Mouse (Mus musculus) stomach, postnatal 0 days (tissue): ENCODE results near the gene Gbp2b. TPM values are rescaled to one million over a fixed set of nuclear protein-coding genes. Genes with fewer than 3 reads are reported as not detected.

ENCODE experiments used
- ATAC-seq: fragments of 200-750 bp; cut with Nextera tagmentation; 2 replicates; pipeline ENCODE4 v1.8.0; 2017; ENCODE audit not compliant: low FRiP score, low TSS enrichment
- DNase-seq: peaks from one replicate; pipeline ENCODE4 v3.0.0-alpha.2; 2016; ENCODE audit warnings: low spot score
- H3K27ac ChIP-seq: fragments of 300-500 bp; sonication (generic); replicated peaks from 2 replicates; pipeline ENCODE4 v1.5.1; 2014; ENCODE audit warnings: mild to moderate bottlenecking, control low read depth
- H3K27me3 ChIP-seq: fragments of 300-500 bp; sonication (generic); 2 replicates; pipeline ENCODE4 v1.6.1; 2014; ENCODE audit warnings: low read length; ENCODE audit not compliant: control insufficient read depth, insufficient read depth
- H3K36me3 ChIP-seq: fragments of 300-500 bp; sonication (generic); 2 replicates; pipeline ENCODE4 v1.6.1; 2014; ENCODE audit warnings: low read length, mixed read lengths; ENCODE audit not compliant: control insufficient read depth, insufficient read depth
- H3K4me1 ChIP-seq: fragments of 300-500 bp; sonication (generic); replicated peaks from 2 replicates; pipeline ENCODE4 v1.6.1; 2014; ENCODE audit warnings: antibody characterized with exemption; ENCODE audit not compliant: control insufficient read depth, insufficient read depth
- H3K4me2 ChIP-seq: fragments of 300-500 bp; sonication (generic); replicated peaks from 2 replicates; pipeline ENCODE4 v1.6.1; 2014; ENCODE audit warnings: low read depth, mild to moderate bottlenecking, control low read depth, moderate library complexity
- H3K4me3 ChIP-seq: fragments of 300-500 bp; sonication (generic); 2 replicates; pipeline ENCODE4 v1.5.1; 2014; ENCODE audit warnings: low read depth, low read length, control low read depth
- H3K9ac ChIP-seq: fragments of 300-500 bp; sonication (generic); 2 replicates; pipeline ENCODE4 v1.6.1; 2014; ENCODE audit warnings: mild to moderate bottlenecking, low read length, control low read depth, mixed read lengths
- H3K9me3 ChIP-seq: fragments of 300-500 bp; sonication (generic); 2 replicates; pipeline ENCODE4 v1.6.1; 2016; ENCODE audit warnings: low read length; ENCODE audit not compliant: control insufficient read depth
- CTCF ChIP-seq: IDR thresholded peaks from 2 replicates; pipeline ENCODE4 v1.5.1; 2016; ENCODE audit warnings: antibody characterized with exemption, low read depth, mild to moderate bottlenecking, moderate library complexity
- EP300 ChIP-seq: optimal IDR thresholded peaks from 2 replicates; pipeline ENCODE3; 2016; ENCODE audit warnings: antibody characterized with exemption
- WGBS: fragments of 180-500 bp; shearing (Covaris S2); extraction: QIAGEN DNeasy Blood & Tissue Kit; methylation state at CpG from one replicate; pipeline ENCODE4 v1.1.7; 2014; 5-methylcytosine and 5-hydroxymethylcytosine counted together
- polyA plus RNA-seq: library from polyadenylated mRNA; unstranded; fragments of >200 nt; fragmentation: Nextera tagmentation; extraction: Ambion mirVana; gene quantifications from 2 replicates; pipeline ENCODE4 v1.2.1, GENCODE M21; 2015

The Gbp2b gene
- polyA plus RNA-seq, 1 experiment from 2014 or later = not detected

- H3K9ac ChIP-seq = no peak overlapping the region
- ATAC-seq (no peak), DNase-seq (no peak)
- H3K4me1 ChIP-seq = no peaks in the 10 kb centered on the region
- no peaks in the 10 kb centered on the region for H3K36me3 ChIP-seq
- no peak overlapping the region for H3K27ac ChIP-seq
- H3K9me3 ChIP-seq = no peaks in the 10 kb centered on the region
- no peak overlapping the region for H3K4me3 ChIP-seq
- H3K4me2 ChIP-seq = no peak overlapping the region
- no peaks in the 10 kb centered on the region for H3K27me3 ChIP-seq
- TF ChIP-seq EP300 = no peak
- TF ChIP-seq CTCF = no peak
- WGBS = 82% methylated on average over 4 of the region's 4 CpGs
Measured at GRCm38 (mm10) chr3:142578342-142578741, 16.3 kb upstream of the Gbp2b start.

GRCm38 (mm10) chr3:142583067-142583466 lies 11.6 kb upstream of the Gbp2b start:
- 83% methylated on average over 4 of the region's 4 CpGs for WGBS
- Histone ChIP-seq H3K4me1 (no peaks in the 10 kb centered on the region), H3K4me3 (no peak overlapping the region), H3K27me3 (no peaks in the 10 kb centered on the region), H3K9me3 (no peaks in the 10 kb centered on the region), H3K4me2 (no peak overlapping the region), H3K36me3 (no peaks in the 10 kb centered on the region), H3K27ac (no peak overlapping the region), H3K9ac (no peak overlapping the region)
- no peak for DNase-seq
- no peak for TF ChIP-seq CTCF
- no peak for TF ChIP-seq EP300
- ATAC-seq = no peak

- Histone ChIP-seq H3K4me3 (no peak overlapping the region), H3K27ac (no peak overlapping the region), H3K4me1 (no peaks in the 10 kb centered on the region), H3K9ac (no peak overlapping the region), H3K27me3 (no peaks in the 10 kb centered on the region), H3K9me3 (no peaks in the 10 kb centered on the region), H3K36me3 (no peaks in the 10 kb centered on the region), H3K4me2 (no peak overlapping the region)
- ATAC-seq (no peak), DNase-seq (no peak)
- TF ChIP-seq EP300 (no peak), CTCF (no peak)
Measured at GRCm38 (mm10) chr3:142587386-142587785, 7.3 kb upstream of the Gbp2b start.

- DNase-seq = no peak
- WGBS = 65% methylated on average over 2 of the region's 2 CpGs
- Histone ChIP-seq H3K4me1 (no peaks in the 10 kb centered on the region), H3K27ac (no peak overlapping the region), H3K4me2 (no peak overlapping the region), H3K9ac (no peak overlapping the region), H3K4me3 (no peak overlapping the region), H3K36me3 (no peaks in the 10 kb centered on the region), H3K9me3 (no peaks in the 10 kb centered on the region), H3K27me3 (no peaks in the 10 kb centered on the region)
- no peak for ATAC-seq
- TF ChIP-seq EP300 (no peak), CTCF (no peak)
Measured at GRCm38 (mm10) chr3:142588888-142589287, 5.8 kb upstream of the Gbp2b start.

GRCm38 (mm10) chr3:142590431-142591067 lies 4.1 kb upstream of the Gbp2b start:
- H3K4me2 ChIP-seq = no peak overlapping the region

GRCm38 (mm10) chr3:142597923-142598322 lies 3.3 kb downstream of the Gbp2b start:
- no peak overlapping the region for H3K27ac ChIP-seq
- ATAC-seq = no peak

More at GRCm38 (mm10) chr3:142590431-142591067, 4.1 kb upstream of the Gbp2b start:
- DNase-seq (no peak), ATAC-seq (no peak)
- TF ChIP-seq EP300 (no peak), CTCF (no peak)
- Histone ChIP-seq H3K27ac (no peak overlapping the region), H3K4me3 (no peak overlapping the region), H3K36me3 (no peaks in the 10 kb centered on the region), H3K4me1 (no peaks in the 10 kb centered on the region), H3K27me3 (no peaks in the 10 kb centered on the region), H3K9ac (no peak overlapping the region), H3K9me3 (no peaks in the 10 kb centered on the region)
- 78% methylated on average over 4 of the region's 4 CpGs for WGBS

More at GRCm38 (mm10) chr3:142597923-142598322, 3.3 kb downstream of the Gbp2b start:
- Histone ChIP-seq H3K9ac (no peak overlapping the region), H3K4me3 (no peak overlapping the region), H3K4me1 (no peaks in the 10 kb centered on the region), H3K36me3 (no peaks in the 10 kb centered on the region), H3K27me3 (no peaks in the 10 kb centered on the region), H3K4me2 (no peak overlapping the region), H3K9me3 (no peaks in the 10 kb centered on the region)
- DNase-seq = no peak
- 79% methylated on average over 3 of the region's 3 CpGs for WGBS
- no peak for TF ChIP-seq EP300
- TF ChIP-seq CTCF = no peak
